Comparison of ENCODE assay signal across 9 mouse cellular contexts in genomic region chr4:25798412-25798811, GRCm38 (mm10). TPM values are rescaled to one million over a fixed set of nuclear protein-coding genes. Genes with fewer than 3 reads are reported as not detected.
DNase-seq lines count a peak whose midpoint lies in the region; ATAC-seq and TF ChIP-seq lines count a peak whose summit lies in the region.
"Had no signal": no experiment of that assay in that cellular context is flagged by ENCODE, and none has a peak within 500 bp of the region (broad histone marks: within the 10 kb centered on the region; RNA-seq: fewer than 3 reads in every experiment).

No protein-coding gene starts in this region.

- H3K36me3 ChIP-seq in lung, embryonic 14.5 days (ENCODE audit: insufficient read depth) = no peaks in the 10 kb centered on the region
- no peaks in the 10 kb centered on the region for H3K36me3 ChIP-seq in hindbrain, embryonic 16.5 days (ENCODE audit: control insufficient read depth, insufficient read depth, low read length)
- H3K36me3 ChIP-seq in stomach, embryonic 16.5 days (ENCODE audit: control insufficient read depth, insufficient read depth, low read length) = no peaks in the 10 kb centered on the region

- no peak overlapping the region for H3K9ac ChIP-seq in lung, embryonic 14.5 days
- H3K9ac ChIP-seq in hindbrain, embryonic 16.5 days (ENCODE audit: low read depth, low read length) = peak overlapping the region; percentile 87
- no peak overlapping the region for H3K9ac ChIP-seq in stomach, embryonic 16.5 days (ENCODE audit: low read length)

- peak; percentile 30 to 33 for DNase-seq in cerebellum, postnatal 10 days
- no peak for DNase-seq in cerebellum, adult 9-10 months
- DNase-seq in lung, embryonic 14.5 days = no peak
- no peak for DNase-seq in lung, postnatal 14 days
- DNase-seq in thymus, postnatal 10 days (ENCODE audit: low spot score in 2 of 2) = no peak
- no peak for DNase-seq in frontal cortex, adult 2 months (ENCODE audit: extremely low spot score in 1 of 2, low spot score in 1 of 2)
- DNase-seq: heart, adult 18-20 months had no signal

- no peaks in the 10 kb centered on the region for H3K4me1 ChIP-seq in lung, embryonic 14.5 days (ENCODE audit: insufficient read depth)
- peaks cover 6% of the 10 kb centered on the region for H3K4me1 ChIP-seq in hindbrain, embryonic 16.5 days (ENCODE audit: control insufficient read depth, insufficient read depth, low read depth, low read length)
- H3K4me1 ChIP-seq in stomach, embryonic 16.5 days (ENCODE audit: control insufficient read depth, insufficient read depth, low read length) = no peaks in the 10 kb centered on the region

- peaks cover 6% of the 10 kb centered on the region; the same call in 1 of the 2 replicates for H3K27me3 ChIP-seq in lung, embryonic 14.5 days (ENCODE audit: insufficient read depth, low read length)
- no peaks in the 10 kb centered on the region for H3K27me3 ChIP-seq in hindbrain, embryonic 16.5 days (replicated peaks; ENCODE audit: control insufficient read depth, insufficient read depth, low read length)
- peaks cover 14% of the 10 kb centered on the region; the same call in 1 of the 2 replicates for H3K27me3 ChIP-seq in stomach, embryonic 16.5 days (ENCODE audit: control insufficient read depth, insufficient read depth, low read length)

- WGBS in lung, embryonic 14.5 days = 14% methylated on average over 10 of the region's 10 CpGs
- 10% methylated on average over 10 of the region's 10 CpGs for WGBS in hindbrain, embryonic 16.5 days
- 18% methylated on average over 10 of the region's 10 CpGs for WGBS in stomach, embryonic 16.5 days

- peak overlapping the region; percentile 78 for H3K4me2 ChIP-seq in lung, embryonic 14.5 days
- H3K4me2 ChIP-seq in hindbrain, embryonic 16.5 days (ENCODE audit: low read length) = peak overlapping the region; percentile 79
- peak overlapping the region; percentile 81 for H3K4me2 ChIP-seq in stomach, embryonic 16.5 days (ENCODE audit: low read depth, low read length)

- TF ChIP-seq CTCF in lung, embryonic 14.5 days (IDR thresholded peaks at IDR 0.05; ENCODE audit: low read depth) = no peak

- H3K27ac ChIP-seq in lung, embryonic 14.5 days (ENCODE audit: low read depth) = no peak overlapping the region
- H3K27ac ChIP-seq in hindbrain, embryonic 16.5 days (ENCODE audit: low read depth, low read length) = no peak overlapping the region
- no peak overlapping the region for H3K27ac ChIP-seq in stomach, embryonic 16.5 days (ENCODE audit: low read length)

- H3K9me3 ChIP-seq in lung, embryonic 14.5 days (ENCODE audit: low read depth, low read length) = no peaks in the 10 kb centered on the region
- no peaks in the 10 kb centered on the region for H3K9me3 ChIP-seq in hindbrain, embryonic 16.5 days (ENCODE audit: control insufficient read depth, low read length)
- no peaks in the 10 kb centered on the region for H3K9me3 ChIP-seq in stomach, embryonic 16.5 days (replicated peaks; ENCODE audit: control insufficient read depth, low read length)

- H3K4me3 ChIP-seq in lung, embryonic 14.5 days (ENCODE audit: low read depth, low read length) = peak overlapping the region; percentile 42; the same call in 1 of the 2 replicates
- H3K4me3 ChIP-seq in hindbrain, embryonic 16.5 days (ENCODE audit: low read length) = peak overlapping the region; percentile 68
- peak overlapping the region; percentile 50 for H3K4me3 ChIP-seq in stomach, embryonic 16.5 days (replicated peaks; ENCODE audit: low read length)

- no peak for ATAC-seq in lung, embryonic 14.5 days (ENCODE audit: insufficient read depth)
- no peak for ATAC-seq in hindbrain, embryonic 16.5 days
- no peak for ATAC-seq in stomach, embryonic 16.5 days (ENCODE audit: insufficient read depth, low FRiP score)

RNA-seq across cellular contexts. Expression of gene Fut9, which starts 1.6 kb away (rescaled TPM):
- 0.54 and 1.0 TPM in 2 replicates for polyA plus RNA-seq in lung, embryonic 14.5 days (2014; fragmentation: Nextera tagmentation; extraction: Ambion mirVana)
- 16.4 and 16.5 TPM in 2 replicates for polyA plus RNA-seq in hindbrain, embryonic 16.5 days (2015; fragmentation: Nextera tagmentation; extraction: Ambion mirVana)
- polyA plus RNA-seq in stomach, embryonic 16.5 days (2015; fragmentation: Nextera tagmentation; extraction: Ambion mirVana) = 2.0 TPM in 2 replicates
- polyA plus RNA-seq in frontal cortex, adult 2 months (2012; rRNA removed) = 15.1 and 17.2 TPM in 2 replicates

Comparison
In these comparisons a context has a peak if more than half of its experiments do, and no peak if none do; other contexts are left out.
1. DNase-seq: peak in cerebellum, postnatal 10 days (2 of 2); none in cerebellum, adult 9-10 months (single experiment), lung, embryonic 14.5 days (single experiment), lung, postnatal 14 days (single experiment), thymus, postnatal 10 days (0 of 2) and frontal cortex, adult 2 months (0 of 2).
2. Peak in every context shown above with its lines, with median percentiles within 50 percentile points of each other: H3K4me2 ChIP-seq and H3K4me3 ChIP-seq.